Mouse (Mus musculus) forebrain, embryonic 11.5 days (tissue): ENCODE data around the gene Dgkb. TPM values are rescaled to one million over a fixed set of nuclear protein-coding genes. Genes with fewer than 3 reads are reported as not detected.

ENCODE experiments used
- ATAC-seq: fragments of 200-750 bp; cut with Nextera tagmentation; replicated peaks from 2 replicates; pipeline ENCODE4 v1.8.0; 2017; ENCODE audit warnings: moderate TSS enrichment; ENCODE audit not compliant: low FRiP score
- DNase-seq: peaks from one replicate; pipeline ENCODE4 v3.0.0-alpha.2; 2017; ENCODE audit warnings: low spot score
- H3K27ac ChIP-seq: fragments of 300-500 bp; sonication (generic); 2 replicates; pipeline ENCODE4 v1.5.1; 2014; ENCODE audit warnings: low read depth, low read length
- H3K27me3 ChIP-seq: fragments of 300-500 bp; sonication (generic); 2 replicates; pipeline ENCODE4 v1.6.1; 2014; ENCODE audit warnings: mild to moderate bottlenecking, low read length, mixed read lengths; ENCODE audit not compliant: control insufficient read depth, insufficient read depth
- H3K36me3 ChIP-seq: fragments of 300-500 bp; sonication (generic); 2 replicates; pipeline ENCODE4 v1.6.1; 2014; ENCODE audit warnings: mild to moderate bottlenecking, low read length, moderate library complexity, mixed read lengths; ENCODE audit not compliant: control insufficient read depth, insufficient read depth
- H3K4me1 ChIP-seq: fragments of 300-500 bp; sonication (generic); replicated peaks from 2 replicates; pipeline ENCODE4 v1.6.1; 2014; ENCODE audit warnings: low read length, mixed read lengths; ENCODE audit not compliant: control insufficient read depth, insufficient read depth
- H3K4me2 ChIP-seq: fragments of 300-500 bp; sonication (generic); 2 replicates; pipeline ENCODE4 v1.6.1; 2014; ENCODE audit warnings: low read depth, mild to moderate bottlenecking, low read length, moderate library complexity, mixed read lengths; ENCODE audit not compliant: severe bottlenecking
- H3K4me3 ChIP-seq: fragments of 300-500 bp; sonication (generic); 2 replicates; pipeline ENCODE4 v1.5.1; 2014; ENCODE audit warnings: low read depth, low read length
- H3K9ac ChIP-seq: fragments of 300-500 bp; sonication (generic); 2 replicates; pipeline ENCODE4 v1.6.1; 2014; ENCODE audit warnings: low read length
- H3K9me3 ChIP-seq: fragments of 300-500 bp; sonication (generic); 2 replicates; pipeline ENCODE4 v1.6.1; 2016; ENCODE audit warnings: low read length, mixed read lengths; ENCODE audit not compliant: control insufficient read depth
- WGBS: fragments of 180-500 bp; shearing (Covaris S2); extraction: QIAGEN DNeasy Blood & Tissue Kit; methylation state at CpG from one replicate; pipeline ENCODE4 v1.1.7; 2014; 5-methylcytosine and 5-hydroxymethylcytosine counted together
- polyA plus RNA-seq: library from polyadenylated mRNA; unstranded; fragments of >200 nt; fragmentation: Nextera tagmentation; extraction: Ambion mirVana; gene quantifications from 2 replicates; pipeline ENCODE4 v1.2.1, GENCODE M21; 2014

The Dgkb gene
- polyA plus RNA-seq, 1 experiment from 2014 or later: 0.79 TPM

- no peak for ATAC-seq
- Histone ChIP-seq H3K4me2 (no peak overlapping the region), H3K27me3 (no peaks in the 10 kb centered on the region), H3K36me3 (no peaks in the 10 kb centered on the region), H3K27ac (no peak overlapping the region), H3K9me3 (no peaks in the 10 kb centered on the region), H3K9ac (no peak overlapping the region), H3K4me1 (no peaks in the 10 kb centered on the region), H3K4me3 (no peak overlapping the region)
- DNase-seq: no peak
- WGBS: 61% methylated on average over 4 of the region's 4 CpGs
Measured at GRCm38 (mm10) chr12:38361491-38361890, 544.0 kb downstream of the Dgkb start.

DNA sequence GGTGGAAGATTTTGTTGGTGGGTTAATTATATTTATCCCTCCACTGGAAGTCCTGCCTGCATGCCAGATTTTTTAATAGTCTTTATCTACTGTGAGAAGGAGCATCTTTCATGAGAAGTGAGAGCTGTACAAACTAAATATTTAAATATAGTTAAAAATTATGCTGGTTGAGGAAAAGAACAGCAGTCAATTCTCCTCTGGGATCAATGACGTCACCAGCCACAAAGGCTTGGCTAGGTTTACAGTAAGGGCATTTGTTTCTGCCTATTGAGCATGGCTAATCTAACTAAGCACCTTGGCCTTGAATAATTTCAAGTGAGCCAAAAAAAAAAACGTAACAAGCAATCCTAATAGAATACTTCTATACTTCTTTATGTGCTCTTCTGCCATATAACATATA is 554.1 kb downstream of the Dgkb start:
- no peaks in the 10 kb centered on the region for H3K4me1 ChIP-seq
- H3K9me3 ChIP-seq: no peaks in the 10 kb centered on the region
- no peak overlapping the region for H3K4me3 ChIP-seq
- DNase-seq: no peak
- 77% methylated on average over 2 of the region's 2 CpGs for WGBS
- no peak overlapping the region for H3K27ac ChIP-seq
- no peaks in the 10 kb centered on the region for H3K27me3 ChIP-seq
- no peak for ATAC-seq
- H3K9ac ChIP-seq: no peak overlapping the region
- no peaks in the 10 kb centered on the region for H3K36me3 ChIP-seq
- H3K4me2 ChIP-seq: no peak overlapping the region

DNA sequence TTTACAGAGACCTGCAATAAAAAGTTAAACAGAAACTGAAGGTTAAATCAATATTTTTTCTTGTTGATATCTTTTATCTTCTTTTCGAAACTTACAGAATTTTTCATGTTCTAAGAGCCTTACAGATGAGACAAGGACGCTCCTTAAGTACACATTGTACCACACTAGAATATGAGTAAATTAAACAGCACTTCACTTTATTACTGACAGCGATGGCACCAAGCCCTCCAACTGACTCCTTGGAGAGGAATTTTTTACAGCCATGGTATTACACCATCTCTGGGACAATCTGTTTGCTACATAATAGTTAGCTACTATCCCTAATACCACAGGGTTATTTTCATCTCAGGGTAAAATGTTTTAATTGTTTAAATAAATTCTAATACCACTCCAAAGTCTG is 556.6 kb downstream of the Dgkb start:
- H3K4me2 ChIP-seq: no peak overlapping the region
- H3K36me3 ChIP-seq: no peaks in the 10 kb centered on the region
- H3K4me3 ChIP-seq: no peak overlapping the region
- DNase-seq: no peak
- no peaks in the 10 kb centered on the region for H3K4me1 ChIP-seq
- no peak overlapping the region for H3K27ac ChIP-seq
- ATAC-seq: no peak
- no peak overlapping the region for H3K9ac ChIP-seq
- H3K27me3 ChIP-seq: no peaks in the 10 kb centered on the region
- H3K9me3 ChIP-seq: no peaks in the 10 kb centered on the region
- WGBS: 90% methylated on average over 3 of the region's 3 CpGs

- H3K4me2 ChIP-seq: no peak overlapping the region
- no peak for DNase-seq
- WGBS: 73% methylated on average over 6 of the region's 6 CpGs
- no peak overlapping the region for H3K4me3 ChIP-seq
- no peaks in the 10 kb centered on the region for H3K36me3 ChIP-seq
- ATAC-seq: no peak
- no peak overlapping the region for H3K9ac ChIP-seq
- no peaks in the 10 kb centered on the region for H3K27me3 ChIP-seq
- no peak overlapping the region for H3K27ac ChIP-seq
- H3K9me3 ChIP-seq: no peaks in the 10 kb centered on the region
- no peaks in the 10 kb centered on the region for H3K4me1 ChIP-seq
Measured at GRCm38 (mm10) chr12:38385942-38386341, 568.4 kb downstream of the Dgkb start.

GRCm38 (mm10) chr12:38386991-38387390 is 569.5 kb downstream of the Dgkb start:
- DNase-seq: no peak
- ATAC-seq: no peak
- no peaks in the 10 kb centered on the region for H3K36me3 ChIP-seq
- H3K4me3 ChIP-seq: no peak overlapping the region
- H3K27ac ChIP-seq: no peak overlapping the region
- H3K9ac ChIP-seq: no peak overlapping the region
- H3K9me3 ChIP-seq: no peaks in the 10 kb centered on the region
- no peaks in the 10 kb centered on the region for H3K27me3 ChIP-seq
- H3K4me2 ChIP-seq: no peak overlapping the region
- WGBS: 74% methylated on average over 1 of the region's 1 CpGs
- H3K4me1 ChIP-seq: no peaks in the 10 kb centered on the region

DNA sequence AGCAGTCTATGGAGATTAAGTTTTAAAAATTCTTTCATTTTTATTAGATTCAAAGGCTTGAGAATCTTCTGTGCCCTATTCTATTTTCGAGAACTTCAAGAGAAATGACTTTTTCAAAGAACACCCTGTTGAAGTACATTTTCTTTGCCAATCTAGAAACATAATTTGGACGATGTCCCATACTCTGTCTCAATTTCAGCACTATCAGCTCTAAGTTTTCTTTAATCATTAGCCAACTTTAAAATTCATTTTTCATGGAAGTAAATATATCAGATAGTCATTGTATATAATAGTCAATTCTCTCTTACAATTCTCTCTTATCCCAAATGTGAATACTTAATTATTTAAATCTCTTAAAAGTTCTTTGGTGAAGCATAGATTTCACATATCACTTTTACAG is 570.1 kb downstream of the Dgkb start:
- Histone ChIP-seq H3K4me2 (no peak overlapping the region), H3K27ac (no peak overlapping the region), H3K4me3 (no peak overlapping the region), H3K36me3 (no peaks in the 10 kb centered on the region), H3K4me1 (no peaks in the 10 kb centered on the region), H3K9me3 (no peaks in the 10 kb centered on the region), H3K9ac (no peak overlapping the region), H3K27me3 (no peaks in the 10 kb centered on the region)
- 85% methylated on average over 2 of the region's 2 CpGs for WGBS
- ATAC-seq (no peak), DNase-seq (no peak)

DNA sequence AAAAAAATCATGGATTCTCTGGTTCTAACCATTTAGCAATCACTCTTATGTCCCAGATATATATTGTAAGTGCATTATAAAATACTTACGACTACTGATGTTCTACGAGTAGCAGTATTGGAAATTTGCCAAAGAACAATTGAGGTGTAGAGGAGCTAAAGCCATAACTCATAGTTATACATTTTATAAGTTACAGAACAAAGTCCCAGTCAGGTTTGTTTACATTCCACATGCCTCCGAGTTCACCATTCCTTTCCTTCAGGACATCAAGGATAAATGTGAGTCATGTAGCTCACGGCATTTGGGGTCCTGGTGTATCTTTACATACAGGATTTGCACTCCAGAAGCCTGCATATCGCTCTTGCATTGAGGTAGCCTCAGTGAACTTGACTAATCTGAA is 570.7 kb downstream of the Dgkb start:
- no peaks in the 10 kb centered on the region for H3K27me3 ChIP-seq
- no peak for DNase-seq
- no peak overlapping the region for H3K4me2 ChIP-seq
- no peak overlapping the region for H3K27ac ChIP-seq
- no peaks in the 10 kb centered on the region for H3K36me3 ChIP-seq
- no peaks in the 10 kb centered on the region for H3K4me1 ChIP-seq
- ATAC-seq: no peak
- no peaks in the 10 kb centered on the region for H3K9me3 ChIP-seq
- no peak overlapping the region for H3K9ac ChIP-seq
- WGBS: 89% methylated on average over 5 of the region's 5 CpGs
- H3K4me3 ChIP-seq: no peak overlapping the region

GRCm38 (mm10) chr12:38397754-38398312 is 580.3 kb downstream of the Dgkb start:
- ATAC-seq (no peak; the same call in 1 of the 2 replicates), DNase-seq (no peak)
- H3K27ac ChIP-seq: no peak overlapping the region
- H3K36me3 ChIP-seq: no peaks in the 10 kb centered on the region
- WGBS: 52% methylated on average over 14 of the region's 14 CpGs
- H3K9me3 ChIP-seq: no peaks in the 10 kb centered on the region
- no peaks in the 10 kb centered on the region for H3K27me3 ChIP-seq
- H3K9ac ChIP-seq: no peak overlapping the region
- no peak overlapping the region for H3K4me3 ChIP-seq
- no peak overlapping the region for H3K4me2 ChIP-seq
- H3K4me1 ChIP-seq: no peaks in the 10 kb centered on the region

- WGBS: 89% methylated on average over 4 of the region's 4 CpGs
- Histone ChIP-seq H3K9ac (no peak overlapping the region), H3K4me1 (no peaks in the 10 kb centered on the region), H3K36me3 (no peaks in the 10 kb centered on the region), H3K9me3 (no peaks in the 10 kb centered on the region), H3K4me2 (no peak overlapping the region), H3K27me3 (no peaks in the 10 kb centered on the region), H3K27ac (no peak overlapping the region), H3K4me3 (no peak overlapping the region)
- ATAC-seq: no peak
- DNase-seq: no peak
Measured at GRCm38 (mm10) chr12:38400089-38400488, 582.6 kb downstream of the Dgkb start.
